Mouse (Mus musculus): ENCODE measurements at regions not wholly inside any gene's neighbourhood (a gene's known extent, or its start where the extent isn't known, plus 50 kb on each side); places are given as distances from the start of the nearest gene placed in this dataset.

GRCm38 (mm10) chr19:59700187-59700586, 242.0 kb downstream of the Emx2 start:
- DNase-seq (ENCODE audit: low spot score in 2 of 2): no peak
- intact Hi-C loops (cut with DNase I): no loop called here

DNA sequence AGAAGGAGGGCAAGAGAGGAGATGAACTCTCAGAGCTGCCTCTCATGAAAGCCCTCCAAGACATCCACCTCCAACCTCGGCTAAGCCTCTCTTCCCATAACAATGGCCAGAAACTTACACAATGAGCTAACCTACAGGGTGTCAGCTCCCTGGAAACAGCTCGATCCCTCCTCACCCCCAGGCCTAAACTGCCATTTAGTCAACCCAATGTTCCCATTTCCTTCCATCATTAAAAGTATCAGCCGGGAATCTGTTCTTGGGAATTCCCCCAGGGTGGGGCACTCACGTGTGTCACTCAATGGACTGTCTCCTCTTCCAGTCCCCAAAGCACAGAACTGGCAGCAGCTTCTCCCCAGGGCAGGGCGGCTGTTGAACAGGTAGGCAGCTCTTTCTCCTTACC, 236.3 kb downstream of the Rab11fip2 start:
- intact Hi-C loops (cut with DNase I): no loop called here
- no peak for DNase-seq (ENCODE audit: low spot score in 2 of 2)

DNA sequence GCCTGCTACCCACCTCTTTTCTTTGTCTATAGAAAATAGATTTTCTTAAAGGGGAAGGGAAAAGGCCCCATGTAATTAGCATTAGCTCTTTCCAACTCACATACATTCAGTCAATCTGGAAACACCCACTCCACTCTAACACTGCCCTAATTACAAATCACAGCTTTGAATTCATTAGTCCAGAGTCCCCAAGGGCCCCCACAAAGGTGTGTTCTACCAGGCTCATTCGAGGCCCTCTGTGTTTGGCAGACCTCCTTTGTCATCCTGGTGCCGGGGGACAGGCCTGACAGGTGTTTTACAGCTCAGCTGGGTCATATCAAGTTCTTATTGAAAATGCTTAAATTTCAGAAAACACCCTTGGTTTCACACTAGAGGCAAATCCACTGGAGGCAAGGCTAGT, 234.3 kb downstream of the Rab11fip2 start:
- DNase-seq (ENCODE audit: low spot score in 2 of 2): no peak
- intact Hi-C loops (cut with DNase I): no loop called here

DNA sequence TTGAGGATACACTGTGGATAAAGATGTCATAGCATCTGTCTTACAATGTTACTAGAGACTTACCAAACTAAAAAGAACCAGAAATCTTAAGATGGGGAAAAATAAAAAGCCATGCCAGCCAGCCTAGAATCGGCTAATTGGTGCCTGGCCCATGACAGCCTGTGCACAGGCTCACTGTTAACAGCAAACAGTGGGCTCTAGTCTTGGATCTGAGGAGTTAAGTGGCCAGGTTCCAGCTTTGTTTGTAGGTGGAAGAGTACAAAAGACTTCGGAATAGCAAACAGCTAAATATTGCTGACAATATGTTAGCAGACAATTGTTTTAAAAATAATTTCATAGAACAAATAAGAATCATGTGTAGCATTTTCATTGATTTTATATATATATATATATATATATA, 228.4 kb downstream of the Rab11fip2 start:
- DNase-seq (ENCODE audit: low spot score in 2 of 2): no peak
- intact Hi-C loops (cut with DNase I): no loop called here

GRCm38 (mm10) chr19:59717813-59718483, 225.5 kb downstream of the Rab11fip2 start:
- intact Hi-C loops (cut with DNase I): no loop called here
- DNase-seq (ENCODE audit: low spot score in 2 of 2): no peak

GRCm38 (mm10) chr19:59738541-59738940, 204.9 kb downstream of the Rab11fip2 start:
- intact Hi-C loops (cut with DNase I): no loop called here
- DNase-seq (ENCODE audit: low spot score in 2 of 2): peak in 1 of 2 experiments; percentile 16

DNA sequence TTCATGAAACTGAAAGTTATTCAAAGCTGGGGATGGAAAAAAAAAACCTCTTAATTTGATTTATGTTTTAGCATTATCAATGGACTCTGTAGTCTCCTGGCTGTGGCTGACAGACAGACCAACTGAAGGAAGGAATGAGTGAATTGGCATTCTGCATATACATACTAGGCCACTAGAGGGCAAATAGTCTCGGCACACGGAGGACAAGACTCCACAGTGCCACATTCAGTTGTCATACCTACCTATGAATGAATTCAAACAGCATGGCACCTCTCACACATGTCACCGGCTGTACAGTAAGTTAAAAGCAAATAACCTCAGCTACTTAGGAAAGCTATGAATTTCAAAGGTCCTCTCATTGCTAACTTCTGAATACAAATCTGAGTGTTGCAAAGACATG, 200.5 kb downstream of the Rab11fip2 start:
- peak; percentile 9 to 23 for DNase-seq (ENCODE audit: low spot score in 2 of 2)
- intact Hi-C loops (cut with DNase I): loop anchor here (5.0 kb wide), 2 partner anchors 286 to 399 kb away; partner anchors contain the start of gene Emx2

- no peak for DNase-seq (ENCODE audit: low spot score in 2 of 2)
- intact Hi-C loops (cut with DNase I): no loop called here
Observed at GRCm38 (mm10) chr19:59761218-59761617, 182.2 kb downstream of the Rab11fip2 start.

GRCm38 (mm10) chr19:59784401-59785046, 158.9 kb downstream of the Rab11fip2 start:
- DNase-seq (ENCODE audit: low spot score in 2 of 2): peak in 1 of 2 experiments; percentile 6
- intact Hi-C loops (cut with DNase I): no loop called here

GRCm38 (mm10) chr19:59831304-59831703, 112.2 kb downstream of the Rab11fip2 start:
- intact Hi-C loops (cut with DNase I): no loop called here

DNA sequence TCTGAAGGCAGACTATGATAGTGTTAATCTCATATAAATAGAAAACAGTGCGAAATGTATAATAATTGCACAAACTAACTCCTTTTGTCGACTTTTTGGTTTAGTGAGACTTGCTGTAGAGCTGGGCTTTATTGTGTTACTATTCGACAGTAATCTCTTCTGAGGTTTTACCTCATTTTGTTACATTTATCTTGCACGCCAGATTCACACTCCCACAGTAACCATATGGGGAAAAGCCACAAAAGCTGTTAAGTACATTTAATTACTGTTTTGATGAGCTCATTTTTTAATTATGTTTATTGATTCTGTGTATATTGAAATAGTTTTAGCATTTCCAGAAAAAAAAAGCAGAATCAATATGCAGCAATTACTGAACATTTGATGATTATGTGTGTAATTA, 106.3 kb downstream of the Rab11fip2 start:
- no peak for DNase-seq (ENCODE audit: low spot score in 2 of 2)
- intact Hi-C loops (cut with DNase I): no loop called here

More at GRCm38 (mm10) chr19:59831304-59831703, 112.2 kb downstream of the Rab11fip2 start:
- no peak for DNase-seq (ENCODE audit: low spot score in 2 of 2)

DNA sequence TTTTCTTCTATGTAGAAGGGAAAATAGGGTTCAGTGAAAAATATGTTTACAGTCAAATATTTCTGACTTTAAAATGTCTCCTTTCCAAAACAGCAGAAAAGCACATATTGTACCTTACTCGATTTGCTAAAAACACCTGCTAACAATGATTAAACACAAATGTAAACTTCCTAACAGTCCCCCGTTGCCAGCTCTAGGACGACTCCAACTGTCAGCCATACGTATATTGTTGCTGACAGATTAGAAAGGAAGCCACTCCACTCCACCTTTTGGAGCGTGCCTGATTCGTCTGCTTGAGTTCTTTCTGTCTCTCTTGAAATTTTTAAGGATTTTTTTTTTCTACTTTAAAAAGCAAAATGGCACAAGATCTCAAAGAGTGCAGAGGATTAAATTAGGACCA, 105.8 kb downstream of the Rab11fip2 start:
- intact Hi-C loops (cut with DNase I): no loop called here
- no peak for DNase-seq (ENCODE audit: low spot score in 2 of 2)

- no peak for DNase-seq (ENCODE audit: low spot score in 2 of 2)
- intact Hi-C loops (cut with DNase I): no loop called here
Observed at GRCm38 (mm10) chr19:59844270-59844669, 99.2 kb downstream of the Rab11fip2 start.

DNA sequence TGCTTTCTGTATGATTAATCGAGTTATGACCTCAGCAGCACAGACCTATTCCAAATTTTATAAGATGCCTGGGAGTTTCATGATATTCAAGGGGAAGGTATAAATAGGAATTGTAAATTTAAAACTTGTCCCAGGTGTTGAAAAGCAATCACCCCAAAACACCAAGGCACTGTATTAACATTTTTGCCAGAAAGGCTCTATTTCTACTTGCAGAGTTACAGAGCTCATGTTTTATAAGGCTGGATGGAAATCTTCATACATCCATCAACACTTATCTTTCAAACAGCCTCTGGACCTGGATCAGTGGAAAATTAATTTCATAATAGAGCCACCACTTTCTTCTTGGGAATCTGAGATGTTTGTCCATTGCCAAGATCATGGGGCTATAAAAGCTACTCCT, 96.6 kb downstream of the Rab11fip2 start:
- intact Hi-C loops (cut with DNase I): no loop called here
- no peak for DNase-seq (ENCODE audit: low spot score in 2 of 2)

GRCm38 (mm10) chr19:59850696-59851095, 92.8 kb downstream of the Rab11fip2 start:
- DNase-seq (ENCODE audit: low spot score in 2 of 2): no peak
- intact Hi-C loops (cut with DNase I): no loop called here

DNA sequence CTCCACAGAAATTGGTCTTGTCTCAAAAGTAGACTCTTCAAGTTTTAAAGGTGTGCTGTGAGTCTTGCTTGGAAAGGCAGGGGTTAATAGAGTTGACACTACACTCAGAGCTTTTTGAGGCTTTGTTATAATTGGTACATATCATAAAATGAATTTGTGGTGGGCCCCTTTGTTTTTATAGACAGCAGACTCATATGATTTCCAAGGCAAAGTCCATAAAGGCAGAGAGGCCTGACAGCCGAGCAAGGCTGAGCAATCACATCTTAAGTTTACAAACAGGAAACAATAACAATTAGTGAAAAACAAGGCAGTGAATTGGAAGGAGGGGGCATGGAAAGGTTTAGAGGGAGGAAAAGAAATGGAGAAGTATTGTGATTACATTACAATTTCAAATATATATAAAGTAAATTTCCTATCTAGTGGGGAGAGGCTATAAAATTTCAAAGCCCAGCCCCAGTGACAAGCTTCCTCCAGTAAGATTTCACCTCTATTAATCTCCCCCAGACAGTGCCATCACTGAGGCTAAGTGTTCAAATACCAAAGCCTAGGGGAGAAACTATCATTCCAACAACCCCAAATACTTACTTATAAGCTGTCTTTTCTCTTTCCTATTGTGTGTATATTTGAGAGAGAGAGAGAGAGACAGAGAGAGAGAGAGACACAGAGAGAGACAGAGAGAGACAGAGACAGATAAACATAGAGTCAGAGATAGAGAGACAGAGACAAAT, 91.3 kb downstream of the Rab11fip2 start:
- intact Hi-C loops (cut with DNase I): no loop called here
- DNase-seq (ENCODE audit: low spot score in 2 of 2): no peak

Data from left cerebral cortex, postnatal 14 days (tissue).